Mouse (Mus musculus): ENCODE measurements around the gene Ckb. TPM values are rescaled to one million over a fixed set of nuclear protein-coding genes. Genes with fewer than 3 reads are reported as not detected.
A peak's percentile ranks its signal among the peaks of the same experiment; 100 is the strongest.

Gene Ckb
- total RNA-seq, 2 experiments from 2014 or later: 1,727 to 1,729 TPM

DNA sequence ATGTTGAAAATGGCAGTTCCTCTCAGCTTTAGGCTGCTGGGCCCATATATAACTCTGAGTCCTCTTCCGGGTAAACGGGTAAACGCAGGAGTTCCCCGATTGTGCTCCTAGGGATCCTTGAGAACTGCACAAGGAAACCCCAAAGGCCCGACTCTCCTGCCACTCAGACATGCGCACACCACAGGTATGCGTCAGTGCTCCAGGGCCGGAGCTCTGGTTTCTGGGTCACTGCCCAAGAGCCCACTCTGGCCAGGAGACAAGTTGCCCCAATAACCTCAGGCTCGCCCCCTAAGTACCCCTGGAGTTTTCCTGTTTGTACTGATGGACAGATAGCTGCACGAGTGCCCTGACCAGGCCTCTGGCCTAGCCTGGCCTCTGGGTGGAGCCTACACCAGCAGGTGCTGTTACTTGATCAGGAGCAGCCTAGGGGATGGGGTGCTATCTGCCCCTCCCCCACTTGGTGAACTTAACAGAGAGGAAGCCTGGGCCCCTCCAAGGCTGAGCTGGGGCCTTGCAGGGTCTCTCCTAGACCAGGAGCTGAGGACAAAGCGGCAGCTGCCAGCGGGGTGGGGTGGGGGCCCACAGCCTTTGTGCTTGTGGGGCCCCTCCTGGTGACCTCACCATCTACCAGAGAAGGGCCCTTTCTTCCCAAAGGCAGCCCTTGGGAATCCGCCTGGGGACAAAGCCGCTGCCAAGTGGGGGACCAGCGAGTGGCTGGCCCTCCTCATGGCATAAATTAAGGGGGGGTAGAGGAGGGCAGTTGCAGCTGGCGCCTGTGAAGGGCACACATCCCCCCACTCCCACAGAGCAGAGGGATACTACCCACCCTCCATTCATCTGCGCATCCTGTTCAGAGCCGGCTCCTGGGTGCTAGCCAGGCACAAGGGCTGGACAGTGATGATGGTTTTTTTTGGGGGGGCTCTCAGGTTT lies 21.5 kb upstream of the Ckb start:
- DNase-seq (ENCODE audit: low spot score in 2 of 2): peak; percentile 64 to 80
- intact Hi-C loops (cut with DNase I): no loop called here

DNA sequence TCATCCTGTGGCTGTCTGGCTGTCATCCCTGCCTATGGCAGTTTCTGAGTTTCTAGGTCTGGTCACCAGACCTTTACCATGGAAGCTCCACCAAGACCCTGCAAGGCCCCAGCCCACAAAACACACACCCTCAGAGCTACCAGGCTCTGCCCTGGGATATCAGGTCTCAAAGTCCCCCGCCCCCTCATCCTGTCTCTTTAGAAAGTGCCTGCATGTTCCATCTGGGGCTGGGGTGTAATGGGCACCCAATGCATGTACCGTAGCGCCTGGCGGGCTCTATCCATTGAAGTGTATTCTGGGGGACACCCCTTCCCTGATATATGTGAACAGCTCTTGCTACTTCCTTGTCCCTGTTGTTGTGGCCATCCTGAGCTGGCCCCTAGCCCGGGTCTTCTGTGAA lies 20.8 kb upstream of the Ckb start:
- intact Hi-C loops (cut with DNase I): no loop called here
- no peak for DNase-seq (ENCODE audit: low spot score in 2 of 2)

DNA sequence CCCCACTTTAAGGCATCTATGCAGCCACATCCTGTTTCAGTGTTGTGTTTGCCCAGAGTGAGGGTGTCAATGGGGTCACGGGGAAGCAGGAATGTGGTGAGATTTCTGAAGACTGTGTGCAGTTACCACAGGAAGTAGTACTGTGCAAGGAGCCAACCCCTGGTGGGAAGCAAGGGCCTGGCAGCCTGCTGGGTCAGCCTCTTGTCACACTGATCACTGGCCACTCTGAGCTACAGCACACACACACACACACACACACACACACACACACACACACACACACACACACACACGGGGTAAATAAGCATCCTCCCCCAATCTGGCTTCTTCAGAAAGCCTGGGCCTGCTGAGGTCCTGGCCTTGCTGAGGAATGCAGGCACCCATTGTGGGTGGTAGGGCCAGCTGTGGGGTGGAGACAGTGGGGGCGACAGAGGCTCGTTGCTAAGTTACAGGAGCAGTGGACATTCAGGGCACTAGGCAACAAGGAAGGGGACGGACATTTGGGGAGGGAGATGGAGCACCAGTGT lies 19.3 kb upstream of the Ckb start:
- intact Hi-C loops (cut with DNase I): no loop called here
- no peak for DNase-seq (ENCODE audit: low spot score in 2 of 2)

DNA sequence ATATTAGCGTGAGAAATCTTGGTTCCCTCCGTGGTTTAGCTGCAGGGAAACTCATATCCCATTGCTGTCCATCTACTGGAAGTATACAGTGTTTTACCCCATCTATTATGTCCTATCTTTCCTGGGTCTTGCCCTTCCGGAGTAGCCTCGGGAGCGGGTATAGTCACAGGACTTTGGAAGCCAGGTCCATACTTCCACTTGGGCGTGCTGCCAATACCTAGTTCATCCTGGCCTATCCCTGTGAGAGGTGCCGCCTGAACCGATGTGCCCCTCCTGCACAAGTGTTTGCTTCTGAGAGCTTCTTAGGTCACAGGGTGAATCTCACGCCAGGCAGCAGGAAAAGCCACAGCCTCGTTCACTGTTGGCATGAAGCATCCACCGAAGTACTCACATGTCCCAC lies 17.3 kb upstream of the Ckb start:
- DNase-seq (ENCODE audit: low spot score in 2 of 2): no peak
- intact Hi-C loops (cut with DNase I): no loop called here

DNA sequence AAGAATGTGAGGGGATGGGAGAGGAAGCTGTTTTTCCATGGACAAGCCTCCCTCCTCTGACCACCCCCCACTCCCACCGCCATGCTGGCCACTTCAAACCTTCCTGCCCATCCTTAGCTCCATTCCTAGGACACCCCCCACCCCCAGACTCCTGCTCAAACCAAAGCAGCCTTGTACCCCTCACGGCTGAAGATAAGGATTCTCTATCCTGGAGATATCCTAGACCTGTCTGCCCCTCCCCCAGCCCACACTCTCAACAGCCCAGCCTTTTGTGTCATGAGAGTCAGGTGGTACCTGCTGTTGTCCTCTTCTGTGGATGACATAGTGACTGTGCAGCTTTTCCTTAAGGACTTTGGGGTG lies 15.9 kb upstream of the Ckb start:
- intact Hi-C loops (cut with DNase I): no loop called here
- DNase-seq (ENCODE audit: low spot score in 2 of 2): no peak

DNA sequence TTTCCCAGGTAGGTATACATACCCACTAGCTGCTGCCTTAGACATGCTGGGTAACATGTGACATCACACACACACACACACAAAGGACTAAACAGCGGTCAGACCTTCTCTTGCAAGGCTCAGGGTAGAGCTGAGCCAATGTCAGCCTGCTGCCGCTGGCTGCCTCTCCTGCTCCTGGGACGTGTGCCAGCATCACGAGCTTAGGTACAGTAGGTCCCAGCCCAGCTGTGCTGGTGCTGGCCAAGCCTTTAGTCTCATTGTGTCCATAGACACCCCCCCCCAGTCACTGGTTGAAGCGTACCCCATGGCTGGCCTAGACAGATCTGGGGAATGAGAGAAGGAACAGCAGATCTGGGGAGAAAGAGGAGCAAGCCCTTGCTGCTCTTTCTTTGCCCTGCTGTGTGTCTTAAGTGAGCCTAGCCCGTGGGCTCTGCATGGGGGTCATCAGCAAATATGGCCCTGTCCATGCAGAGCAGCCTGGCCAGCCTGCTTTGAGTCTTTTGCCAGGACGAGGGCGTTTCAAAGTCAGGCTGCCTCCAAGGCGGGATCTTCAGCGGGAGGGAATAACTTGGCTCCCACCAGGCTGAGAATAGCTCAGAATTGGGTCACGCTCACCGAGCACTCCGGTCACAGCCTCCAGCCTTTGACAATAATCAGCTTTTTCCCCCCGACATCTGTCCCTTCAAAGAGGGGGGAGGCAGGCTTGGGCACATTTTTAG lies 15.4 kb upstream of the Ckb start:
- intact Hi-C loops (cut with DNase I): no loop called here
- DNase-seq (ENCODE audit: low spot score in 2 of 2): peak in 1 of 2 experiments; percentile 78

DNA sequence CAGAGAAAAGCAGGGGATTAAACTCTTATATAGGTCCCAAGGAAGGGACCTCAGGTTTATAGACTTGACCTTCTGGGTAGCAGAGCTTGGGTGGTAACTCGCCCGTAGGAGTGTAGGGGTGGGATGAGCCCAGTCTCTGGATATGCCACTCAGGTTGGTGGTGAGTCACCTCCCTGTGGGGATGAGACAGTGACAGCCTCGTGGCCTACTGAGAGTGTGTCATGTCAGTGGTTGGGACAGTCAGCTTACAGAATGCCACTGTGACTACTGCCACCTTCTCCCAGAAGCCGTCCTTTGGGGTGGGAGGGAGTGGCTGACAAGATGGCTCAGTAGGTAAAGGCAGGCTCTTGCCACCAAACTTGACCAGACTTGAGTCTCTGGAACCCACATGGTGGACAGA lies 14.3 kb upstream of the Ckb start:
- intact Hi-C loops (cut with DNase I): no loop called here
- no peak for DNase-seq (ENCODE audit: low spot score in 2 of 2)

DNA sequence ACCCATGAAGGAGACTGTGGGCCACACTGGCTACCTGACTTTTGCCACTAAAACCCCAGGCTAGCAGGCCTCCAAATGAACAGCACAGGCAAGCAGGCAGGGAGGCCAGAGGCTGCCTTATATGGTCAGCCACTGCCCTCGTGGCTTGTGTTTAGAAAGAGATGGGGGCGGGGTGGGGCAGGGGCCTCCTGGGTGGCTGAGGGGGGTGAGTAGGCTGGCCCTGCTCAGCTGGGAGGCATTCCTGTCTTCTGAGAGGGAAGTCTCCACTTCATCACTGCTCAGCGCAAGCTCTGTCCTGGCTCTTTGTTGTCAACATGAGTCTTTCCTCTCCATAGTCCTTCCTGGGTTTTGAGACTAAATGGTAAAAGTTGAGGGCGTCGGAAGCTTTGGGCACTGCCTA lies 10.7 kb upstream of the Ckb start:
- intact Hi-C loops (cut with DNase I): no loop called here
- no peak for DNase-seq (ENCODE audit: low spot score in 2 of 2)

DNA sequence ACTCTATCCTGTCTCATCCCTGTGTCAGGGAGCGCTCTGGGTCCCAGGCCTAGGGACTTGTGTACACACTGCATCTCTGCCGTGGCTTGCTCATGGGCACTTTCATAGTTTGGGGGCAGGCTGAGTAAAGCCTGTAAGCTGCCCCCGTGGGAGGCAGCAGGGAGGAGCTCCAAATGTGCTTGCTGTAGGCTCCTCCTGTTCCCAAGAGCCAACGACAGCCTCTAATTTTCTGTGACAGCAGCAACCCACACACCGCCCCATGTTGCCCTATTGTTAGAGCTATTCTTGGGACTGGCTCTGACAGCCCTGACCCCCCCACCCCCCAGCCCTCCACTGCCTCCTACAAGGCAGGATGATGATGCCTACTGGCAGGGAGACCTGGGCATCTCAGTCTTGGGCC lies 9.9 kb upstream of the Ckb start:
- peak in 1 of 2 experiments; percentile 27 for DNase-seq (ENCODE audit: low spot score in 2 of 2)
- intact Hi-C loops (cut with DNase I): no loop called here

DNA sequence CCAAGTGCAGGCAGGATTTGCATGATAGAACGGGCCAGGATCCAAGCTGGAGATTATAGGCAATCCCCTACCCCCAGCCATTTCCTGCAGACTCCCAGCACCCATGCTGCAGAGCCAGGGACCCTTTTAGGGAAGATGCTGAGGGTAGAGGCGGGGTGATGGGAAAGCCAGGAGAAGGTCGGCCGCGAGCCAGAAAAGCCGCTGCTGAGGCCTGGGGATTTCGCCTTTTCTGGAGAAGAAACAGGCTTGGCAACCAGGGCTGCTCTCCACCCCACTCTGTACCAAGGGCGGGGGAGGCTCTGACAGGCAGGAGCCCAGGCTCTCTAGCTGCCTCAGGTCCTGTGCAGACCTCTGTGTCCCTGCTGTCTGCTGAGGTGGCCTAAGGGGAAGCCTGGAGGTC lies 9.2 kb upstream of the Ckb start:
- intact Hi-C loops (cut with DNase I): no loop called here
- peak in 1 of 2 experiments; percentile 26 for DNase-seq (ENCODE audit: low spot score in 2 of 2)

DNA sequence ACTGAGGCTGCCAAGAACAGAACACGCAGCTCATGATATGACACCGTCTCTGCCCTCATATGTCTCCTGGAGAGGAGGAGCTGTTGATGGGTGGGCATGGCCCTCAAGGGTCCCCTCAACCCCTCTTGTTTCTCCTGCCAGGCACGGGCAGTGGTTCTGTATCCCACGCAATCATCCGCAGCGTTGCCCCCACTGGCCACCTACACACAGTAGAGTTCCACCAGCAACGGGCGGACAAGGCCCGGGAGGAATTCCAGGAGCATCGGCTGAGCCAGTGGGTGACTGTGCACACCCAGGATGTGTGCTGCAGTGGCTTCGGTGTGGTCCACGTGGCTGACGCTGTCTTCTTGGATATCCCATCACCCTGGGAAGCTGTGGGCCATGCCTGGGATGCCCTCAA lies 8.5 kb upstream of the Ckb start:
- peak in 1 of 2 experiments; percentile 59 for DNase-seq (ENCODE audit: low spot score in 2 of 2)
- intact Hi-C loops (cut with DNase I): no loop called here

DNA sequence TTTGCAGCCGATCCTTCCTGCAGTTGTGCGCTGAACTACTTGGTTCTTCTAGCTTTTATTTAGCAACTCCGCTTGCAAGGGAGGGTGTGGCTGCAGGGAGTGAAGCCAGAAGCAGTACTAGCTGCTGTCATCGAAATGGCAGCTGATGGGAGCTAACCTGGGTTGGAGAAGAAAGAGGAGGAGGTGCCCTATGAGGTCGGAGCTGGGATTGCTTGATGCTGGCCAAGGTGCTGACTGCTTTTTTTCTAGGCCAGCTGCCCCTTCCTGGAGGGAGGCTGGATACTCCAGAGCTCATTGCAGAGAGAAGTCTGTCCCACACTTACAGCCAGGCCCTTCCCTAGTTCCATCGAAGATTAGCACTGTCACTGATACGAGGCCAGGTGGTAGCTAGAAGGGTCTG lies 6.9 kb upstream of the Ckb start:
- DNase-seq (ENCODE audit: low spot score in 2 of 2): no peak
- intact Hi-C loops (cut with DNase I): no loop called here

DNA sequence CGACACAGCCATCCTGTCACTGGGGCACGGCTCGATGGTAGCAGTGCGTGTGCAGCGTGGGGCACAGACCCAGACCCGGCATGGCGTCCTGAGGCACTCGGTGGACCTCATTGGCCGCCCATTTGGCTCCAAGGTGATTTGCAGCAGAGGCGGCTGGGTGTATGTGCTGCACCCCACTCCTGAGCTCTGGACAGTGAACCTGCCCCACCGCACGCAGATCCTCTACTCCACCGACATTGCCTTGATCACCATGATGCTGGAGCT lies 6.5 kb upstream of the Ckb start:
- intact Hi-C loops (cut with DNase I): no loop called here
- no peak for DNase-seq (ENCODE audit: low spot score in 2 of 2)

DNA sequence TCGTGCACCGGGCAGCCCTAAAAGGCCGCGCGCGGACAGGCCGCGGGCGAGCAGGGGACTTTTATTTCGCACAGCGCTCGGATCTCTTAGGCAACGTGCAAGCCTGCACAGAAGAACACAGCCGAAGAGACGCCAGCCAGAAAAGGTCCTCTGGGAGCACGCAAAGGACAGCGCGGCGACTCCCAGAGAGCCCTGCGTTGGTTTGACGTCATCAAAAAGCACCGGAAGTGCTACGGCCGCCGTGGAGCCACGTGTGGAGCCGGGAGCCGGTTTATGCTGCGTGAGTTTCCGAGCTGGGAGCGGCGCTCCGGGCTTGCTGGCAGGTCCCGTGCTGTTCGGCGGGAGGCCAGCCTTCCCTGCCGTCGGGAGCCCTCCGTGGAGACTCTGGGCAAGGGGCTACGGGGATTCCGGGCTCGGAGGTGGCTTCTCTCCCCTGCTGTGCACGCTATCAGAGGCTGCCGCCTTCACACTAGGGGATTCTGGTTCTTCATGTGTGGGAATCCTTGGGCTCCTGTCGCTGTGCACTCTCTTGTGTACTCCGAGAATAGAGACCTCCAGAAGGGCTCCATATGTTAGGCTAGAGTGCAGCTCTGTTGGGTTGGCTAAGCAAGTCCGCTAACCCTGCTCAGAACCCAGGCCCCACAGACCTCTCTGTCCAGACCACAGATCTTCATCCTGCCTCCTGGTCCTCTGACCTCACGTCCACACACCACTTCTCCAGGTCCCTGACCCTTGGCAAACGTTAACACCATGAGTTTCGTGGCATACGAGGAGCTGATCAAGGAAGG lies 5.9 kb upstream of the Ckb start, which contains the start of gene Trmt61a:
Trmt61a (plus strand) TSS at position 224 of the 788 bp plus-strand sequence.
- intact Hi-C loops (cut with DNase I): no loop called here

DNA sequence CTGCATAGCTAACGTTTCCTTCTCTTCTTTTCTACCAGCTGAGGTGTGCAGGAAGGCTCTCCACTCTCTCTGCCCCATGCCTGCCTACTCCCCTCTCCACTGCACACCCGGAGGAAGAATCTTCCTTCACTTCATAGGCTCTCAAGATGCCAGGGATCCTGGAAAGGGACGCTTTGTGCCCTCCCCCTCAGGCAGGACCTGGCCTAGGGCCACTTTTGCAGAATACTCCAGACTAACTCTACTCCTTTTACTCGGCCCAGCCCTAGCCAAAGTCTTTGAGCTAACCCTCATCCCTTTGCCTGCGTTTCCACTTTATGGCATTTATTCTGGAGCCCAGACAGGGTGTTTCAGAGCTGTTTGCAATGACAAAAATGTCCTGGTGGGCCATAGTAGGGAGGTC lies 5.3 kb upstream of the Ckb start:
- DNase-seq (ENCODE audit: low spot score in 2 of 2): peak in 1 of 2 experiments; percentile 35
- intact Hi-C loops (cut with DNase I): no loop called here

More for the DNA sequence above, 5.9 kb upstream of the Ckb start, which contains the start of gene Trmt61a:
- peak; percentile 90 to 92 for DNase-seq (ENCODE audit: low spot score in 2 of 2)

DNA sequence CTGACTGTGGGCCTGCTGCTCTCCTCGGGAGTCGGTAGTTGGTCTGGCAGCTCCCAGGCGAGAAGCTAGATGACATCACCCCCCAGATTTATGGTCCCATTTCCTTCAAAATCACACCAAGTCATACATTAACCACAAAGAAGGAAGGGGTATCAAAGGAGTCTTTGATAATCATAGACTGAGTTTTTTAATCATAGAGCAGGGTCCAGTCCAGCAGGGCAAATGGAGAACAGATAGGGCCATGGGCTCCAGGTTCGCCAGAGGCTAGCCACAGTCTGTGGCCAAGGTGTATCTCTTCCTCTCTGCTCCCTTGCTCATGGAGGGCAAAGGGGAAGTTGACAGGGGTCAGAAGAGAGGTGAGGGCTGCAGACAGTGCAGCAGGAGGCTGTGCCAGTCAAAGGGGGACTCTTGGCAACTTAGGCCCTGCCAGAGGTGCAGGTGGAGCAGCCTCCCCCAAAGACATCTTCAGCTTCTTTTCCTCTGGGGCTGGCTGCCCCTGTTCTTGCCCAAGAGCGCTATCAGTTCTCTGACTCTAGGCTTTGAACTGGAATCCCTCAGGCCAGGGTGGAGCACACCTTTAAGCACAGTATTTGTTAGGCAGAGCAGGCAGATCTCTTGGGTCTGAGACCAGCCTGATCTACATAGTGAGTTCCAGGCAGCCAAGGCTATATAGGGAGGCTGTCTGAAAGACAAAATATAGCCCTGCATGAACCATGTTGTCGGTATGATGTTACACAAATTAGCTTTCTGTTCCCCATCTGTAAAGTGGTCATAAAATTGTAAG lies 3.9 kb upstream of the Ckb start:
- intact Hi-C loops (cut with DNase I): no loop called here
- DNase-seq (ENCODE audit: low spot score in 2 of 2): no peak

DNA sequence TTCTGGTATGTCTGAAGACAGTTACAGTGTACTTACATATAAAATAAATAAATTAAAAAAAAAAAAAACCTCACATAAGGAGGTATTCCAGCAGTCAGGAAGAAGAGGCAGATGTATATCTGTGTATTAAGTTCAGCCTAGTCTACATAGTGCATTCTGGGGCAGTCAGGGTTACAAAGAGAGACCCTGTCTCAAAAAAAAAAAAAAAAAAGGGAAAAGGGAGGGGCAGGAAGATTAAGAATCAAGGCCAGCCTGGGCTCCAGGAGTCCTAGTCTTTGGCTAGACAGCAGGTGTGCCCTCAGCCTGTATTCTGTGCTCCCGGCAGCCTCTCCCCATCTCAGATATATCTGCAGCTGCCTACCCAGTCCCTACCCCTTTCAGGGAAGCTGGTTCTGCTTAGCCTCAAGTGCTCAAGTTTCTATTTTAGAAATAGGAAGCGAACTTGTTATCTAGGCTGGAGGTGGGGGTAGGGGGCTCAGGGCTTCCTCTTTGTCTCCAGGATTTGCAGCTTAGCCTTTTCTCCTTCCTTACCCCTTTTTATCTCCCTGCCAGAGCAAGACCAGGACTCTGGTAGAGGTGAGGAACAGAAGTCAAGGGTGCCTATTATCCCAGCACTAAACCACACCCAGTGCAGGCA lies 2.8 kb upstream of the Ckb start:
- intact Hi-C loops (cut with DNase I): no loop called here
- no peak for DNase-seq (ENCODE audit: low spot score in 2 of 2)

DNA sequence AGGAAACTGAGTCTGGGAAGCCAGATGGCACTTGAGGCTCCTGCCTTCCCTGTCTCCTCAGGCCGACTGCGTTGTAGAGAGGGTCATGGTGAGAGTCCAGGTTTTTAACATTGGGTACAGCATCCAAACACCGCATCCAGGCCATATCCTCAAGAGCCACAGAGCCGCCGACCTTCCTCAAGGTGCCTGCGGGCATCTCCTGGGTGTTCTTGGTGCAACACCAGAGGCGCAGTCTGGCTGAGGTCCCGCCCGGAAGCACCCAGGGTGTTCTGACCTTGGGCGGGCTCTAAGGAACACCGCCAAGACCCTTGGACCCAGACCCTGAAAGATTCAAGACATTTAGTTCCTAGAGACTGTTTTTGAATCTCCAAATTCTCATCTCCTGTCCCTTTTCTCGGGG lies 443 bp upstream of the Ckb start:
- intact Hi-C loops (cut with DNase I): no loop called here
- no peak for DNase-seq (ENCODE audit: low spot score in 2 of 2)

DNA sequence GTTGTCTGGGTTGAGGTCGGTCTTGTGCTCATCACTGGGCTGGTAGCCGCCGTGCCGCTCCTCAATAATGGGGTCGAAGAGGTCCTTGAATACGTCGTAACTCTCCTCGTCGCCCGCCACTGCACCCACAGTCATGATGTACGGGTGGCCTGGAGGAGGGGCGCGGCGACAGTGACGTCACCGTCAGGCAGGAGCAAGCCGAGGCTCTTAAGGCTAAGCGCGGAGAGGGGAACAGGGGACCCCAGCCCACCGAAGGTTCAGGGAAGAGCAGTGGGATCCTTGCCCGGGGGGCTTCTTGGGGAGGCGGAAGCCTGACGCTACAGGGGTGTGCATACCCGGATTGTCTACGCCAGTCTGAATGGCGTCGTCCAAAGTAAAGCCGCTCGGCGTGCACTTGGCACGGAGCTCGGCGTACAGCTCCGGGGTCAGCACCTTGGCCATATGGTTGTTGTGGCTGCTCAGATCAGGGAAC lies 671 bp downstream of the Ckb start:
- intact Hi-C loops (cut with DNase I): no loop called here
- DNase-seq (ENCODE audit: low spot score in 2 of 2): peak; percentile 81 to 83

All from left cerebral cortex, postnatal 25 days (tissue).